Mouse (Mus musculus) lung, postnatal 14 days (tissue): ENCODE measurements around the gene Dhh.

Experiments
- DNase-seq: peaks from one replicate; pipeline ENCODE4 v3.0.0; 2021

Gene Dhh

GRCm38 (mm10) chr15:98914903-98915302, 16.6 kb upstream of the Dhh start:
- DNase-seq, result no peak

GRCm38 (mm10) chr15:98904692-98905091, 6.4 kb upstream of the Dhh start:
- peak; percentile 45 for DNase-seq

GRCm38 (mm10) chr15:98902600-98902999, 4.3 kb upstream of the Dhh start:
- no peak for DNase-seq

- DNase-seq, result no peak
These were observed 3.2 kb upstream of the Dhh start for GRCm38 (mm10) chr15:98901530-98901929.

GRCm38 (mm10) chr15:98897495-98897894, 845 bp downstream of the Dhh start:
- peak; percentile 62 for DNase-seq

- DNase-seq, result peak; percentile 62
These were observed 2.4 kb downstream of the Dhh start for GRCm38 (mm10) chr15:98895635-98896589.

- no peak for DNase-seq
These were observed 3.4 kb downstream of the Dhh start for GRCm38 (mm10) chr15:98894746-98895634.

GRCm38 (mm10) chr15:98893940-98894745, 4.2 kb downstream of the Dhh start, which contains the start of gene Rhebl1:
Gene Rhebl1 (minus strand): TSS chr15:98894540.
- peak; percentile 38 for DNase-seq

GRCm38 (mm10) chr15:98893036-98893435, 5.3 kb downstream of the Dhh start:
- no peak for DNase-seq

- peak; percentile 74 for DNase-seq
These were observed 6.3 kb downstream of the Dhh start for GRCm38 (mm10) chr15:98891907-98892606.

GRCm38 (mm10) chr15:98891198-98891742, 7.1 kb downstream of the Dhh start:
- no peak for DNase-seq

- DNase-seq, result no peak
These were observed 10.8 kb downstream of the Dhh start for GRCm38 (mm10) chr15:98887526-98887925.

- no peak for DNase-seq
These were observed 11.5 kb downstream of the Dhh start for GRCm38 (mm10) chr15:98886667-98887387.

- DNase-seq, result no peak
These were observed 14.2 kb downstream of the Dhh start for GRCm38 (mm10) chr15:98884106-98884505.

- no peak for DNase-seq
These were observed 14.7 kb downstream of the Dhh start for GRCm38 (mm10) chr15:98883661-98884060.

GRCm38 (mm10) chr15:98881656-98882008, 16.7 kb downstream of the Dhh start:
- DNase-seq, result no peak

- DNase-seq, result peak; percentile 88
These were observed 17.2 kb downstream of the Dhh start for GRCm38 (mm10) chr15:98880978-98881655.

- peak; percentile 85 for DNase-seq
These were observed 21.0 kb downstream of the Dhh start for GRCm38 (mm10) chr15:98877331-98877730.

GRCm38 (mm10) chr15:98871916-98872888, 26.1 kb downstream of the Dhh start:
- peak; percentile 93 for DNase-seq
